Mouse (Mus musculus) retina, embryonic 14.5 days (tissue): ENCODE data around the gene Gzmm.

Experiments
- DNase-seq: peaks from one replicate; pipeline ENCODE4 v3.0.0-alpha.2; 2015; ENCODE audit warnings: low spot score

Gzmm gene

DNA sequence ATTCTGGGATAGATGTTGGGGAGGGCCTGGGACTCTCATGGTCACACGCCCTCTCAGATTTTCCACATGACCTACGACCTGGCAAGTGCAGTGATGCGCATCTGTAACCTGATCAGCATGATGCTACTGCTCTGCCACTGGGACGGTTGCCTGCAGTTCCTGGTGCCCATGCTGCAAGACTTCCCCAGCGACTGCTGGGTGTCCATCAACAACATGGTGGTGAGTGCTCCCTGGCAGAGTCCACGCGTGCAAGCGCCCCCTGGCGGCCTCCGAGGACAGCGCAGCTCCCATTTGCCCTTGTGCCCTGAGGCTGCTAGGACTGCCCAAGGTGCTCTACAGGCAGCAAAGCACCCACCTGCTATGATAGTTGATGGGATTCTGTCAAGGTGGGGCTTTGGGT lies 37.3 kb downstream of the Gzmm start:
- DNase-seq: peak; percentile 60

DNA sequence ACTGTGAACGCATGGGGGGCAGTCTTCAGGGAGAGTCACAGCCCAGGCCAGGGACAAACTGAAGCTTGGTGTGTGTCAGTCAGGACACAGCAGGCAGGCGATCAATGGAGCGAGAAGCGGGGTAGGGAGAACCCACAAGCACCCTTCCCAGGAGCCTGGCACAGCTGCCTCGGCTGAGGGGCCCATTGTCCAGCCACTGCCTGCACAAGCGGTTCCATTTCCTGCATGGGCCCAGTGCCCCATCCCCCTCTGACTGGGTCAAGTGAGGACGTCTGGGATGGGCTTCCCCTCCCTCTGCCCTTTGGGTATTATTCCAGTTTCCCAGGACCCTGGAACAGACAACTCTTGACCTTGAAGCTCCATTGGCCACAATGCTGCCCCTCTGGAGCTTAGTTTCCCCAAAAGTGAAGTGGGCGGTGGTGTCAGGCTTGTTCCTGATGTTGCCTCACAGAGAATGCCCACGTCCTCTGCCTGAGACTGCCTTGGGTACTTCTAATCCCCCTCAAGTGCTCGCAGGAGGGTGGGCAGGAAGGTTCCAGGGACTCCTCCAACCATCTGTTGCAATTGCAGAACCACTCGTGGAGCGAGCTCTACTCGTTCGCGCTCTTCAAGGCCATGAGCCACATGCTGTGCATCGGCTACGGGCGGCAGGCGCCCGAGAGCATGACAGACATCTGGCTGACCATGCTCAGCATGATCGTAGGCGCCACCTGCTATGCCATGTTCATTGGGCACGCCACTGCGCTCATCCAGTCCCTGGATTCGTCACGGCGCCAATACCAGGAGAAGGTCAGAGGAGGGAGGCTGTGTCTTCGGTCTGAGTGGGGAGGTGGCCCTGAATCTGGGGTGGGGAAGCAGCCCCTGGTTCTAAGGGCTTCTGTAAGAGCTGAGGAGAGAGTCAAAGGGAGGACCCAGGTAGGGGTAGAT lies 39.8 kb downstream of the Gzmm start:
- DNase-seq: no peak

DNA sequence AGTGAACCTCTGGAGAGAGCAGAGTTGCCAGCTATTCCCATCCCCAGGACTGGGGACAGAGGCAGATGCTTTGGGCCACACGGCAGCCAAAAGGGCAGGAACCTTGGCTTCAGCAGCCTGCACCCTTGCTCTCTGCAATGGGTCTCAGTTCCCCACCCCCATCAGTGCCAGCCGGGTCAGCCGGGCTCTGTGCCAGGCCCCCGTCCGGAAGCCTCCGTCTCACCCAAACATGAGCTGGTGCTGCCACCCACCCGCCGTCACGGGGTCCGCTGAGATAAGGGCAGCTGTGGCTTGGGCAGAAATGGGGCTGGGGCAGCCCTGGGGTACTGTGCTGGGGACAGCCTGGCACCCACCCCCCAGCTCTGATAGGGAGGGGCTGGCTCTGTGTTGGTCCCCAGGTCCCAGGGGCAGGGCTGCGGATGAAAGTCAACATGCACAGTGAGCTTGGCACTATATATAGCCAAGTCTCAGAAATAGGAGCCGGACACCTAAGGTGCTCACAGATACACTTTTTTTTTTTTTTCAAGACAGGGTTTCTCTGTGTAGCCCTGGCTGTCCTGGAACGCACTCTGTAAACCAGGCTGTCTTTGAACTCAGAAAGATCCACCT lies 40.6 kb downstream of the Gzmm start:
- DNase-seq: no peak

DNA sequence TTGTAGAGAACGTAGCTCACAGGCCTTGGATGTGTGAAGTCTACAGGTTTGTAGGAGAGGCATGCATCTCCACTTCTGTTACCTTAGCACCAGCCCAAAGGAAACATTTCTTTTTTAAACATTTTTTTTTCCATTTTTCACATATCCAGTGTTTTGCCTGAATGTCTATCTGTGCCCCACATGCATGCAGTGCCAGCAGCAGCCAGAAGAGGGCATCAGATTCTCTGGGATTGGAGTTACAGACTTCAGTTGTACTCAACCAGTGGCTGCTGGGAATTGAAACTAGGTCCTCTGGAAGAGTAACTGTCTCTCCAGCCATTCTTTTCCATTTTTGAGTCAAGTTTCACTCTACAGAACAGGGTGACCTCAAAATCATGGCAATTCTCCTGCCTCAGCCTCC lies 43.7 kb downstream of the Gzmm start:
- DNase-seq: no peak

DNA sequence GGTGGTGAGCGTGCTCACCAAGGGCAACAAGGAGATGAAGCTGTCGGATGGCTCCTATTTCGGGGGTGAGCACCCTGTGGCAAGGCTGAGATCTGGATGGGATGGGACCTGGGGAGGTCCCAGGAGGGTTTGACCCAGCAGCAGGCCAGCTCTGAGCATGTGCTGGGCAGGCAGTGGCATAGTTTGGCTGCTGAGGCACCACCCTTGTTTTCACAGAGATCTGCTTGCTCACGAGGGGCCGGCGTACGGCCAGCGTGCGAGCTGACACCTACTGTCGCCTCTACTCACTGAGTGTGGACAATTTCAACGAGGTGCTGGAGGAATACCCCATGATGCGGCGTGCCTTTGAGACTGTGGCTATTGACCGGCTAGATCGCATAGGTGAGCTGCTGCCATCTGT lies 45.0 kb downstream of the Gzmm start:
- no peak for DNase-seq

DNA sequence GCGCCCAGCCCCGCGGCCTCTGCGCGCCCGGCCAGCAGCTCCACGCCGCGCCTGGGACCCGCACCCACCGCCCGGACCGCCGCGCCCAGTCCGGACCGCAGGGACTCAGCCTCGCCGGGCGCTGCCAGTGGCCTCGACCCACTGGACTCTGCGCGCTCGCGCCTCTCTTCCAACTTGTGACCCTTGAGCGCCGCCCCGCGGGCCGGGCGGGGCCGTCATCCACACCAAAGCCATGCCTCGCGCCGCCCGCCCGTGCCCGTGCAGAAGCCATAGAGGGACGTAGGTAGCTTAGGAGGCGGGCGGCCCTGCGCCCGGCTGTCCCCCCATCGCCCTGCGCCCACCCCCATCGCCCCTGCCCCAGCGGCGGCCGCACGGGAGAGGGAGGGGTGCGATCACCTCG lies 46.5 kb downstream of the Gzmm start:
- DNase-seq: no peak

DNA sequence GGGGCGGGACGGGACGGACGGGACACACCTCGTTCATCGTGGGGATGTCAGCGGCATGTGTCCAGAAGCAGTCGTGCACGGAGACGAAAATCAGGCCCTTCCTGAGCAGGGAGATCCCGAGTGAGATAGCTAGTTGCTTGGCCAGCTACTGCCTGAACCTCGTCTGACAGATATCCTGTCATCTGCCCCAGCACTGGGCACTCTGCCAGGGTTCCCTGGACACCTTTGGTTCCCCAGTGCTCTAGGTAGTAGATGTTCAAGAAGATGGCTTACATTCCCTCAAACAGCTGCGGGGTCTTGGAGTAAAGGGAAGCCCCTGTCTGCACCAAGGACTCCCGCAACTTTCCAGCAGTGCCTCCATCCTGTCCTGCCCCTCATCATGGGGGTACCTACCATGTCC lies 47.9 kb downstream of the Gzmm start:
- DNase-seq: no peak

DNA sequence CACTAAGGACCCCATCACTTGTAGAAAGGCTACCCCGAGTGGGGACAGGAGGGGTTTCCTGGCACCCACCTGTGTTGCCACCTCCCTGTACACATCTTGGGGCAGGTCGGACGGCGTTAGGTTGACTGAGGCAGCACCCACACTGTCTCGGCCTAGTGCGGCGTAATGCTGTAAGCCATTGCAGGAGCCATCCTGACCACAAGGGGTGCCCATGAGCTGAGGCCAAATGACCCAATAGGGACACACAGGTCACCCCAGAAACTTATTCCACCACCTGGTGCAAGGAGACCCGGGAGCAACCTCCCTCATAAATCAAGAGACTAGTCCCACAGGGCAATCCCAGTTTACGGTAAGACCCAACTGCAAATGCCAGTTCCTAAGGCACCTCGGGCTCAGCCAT lies 49.4 kb downstream of the Gzmm start:
- peak; percentile 42 for DNase-seq

DNA sequence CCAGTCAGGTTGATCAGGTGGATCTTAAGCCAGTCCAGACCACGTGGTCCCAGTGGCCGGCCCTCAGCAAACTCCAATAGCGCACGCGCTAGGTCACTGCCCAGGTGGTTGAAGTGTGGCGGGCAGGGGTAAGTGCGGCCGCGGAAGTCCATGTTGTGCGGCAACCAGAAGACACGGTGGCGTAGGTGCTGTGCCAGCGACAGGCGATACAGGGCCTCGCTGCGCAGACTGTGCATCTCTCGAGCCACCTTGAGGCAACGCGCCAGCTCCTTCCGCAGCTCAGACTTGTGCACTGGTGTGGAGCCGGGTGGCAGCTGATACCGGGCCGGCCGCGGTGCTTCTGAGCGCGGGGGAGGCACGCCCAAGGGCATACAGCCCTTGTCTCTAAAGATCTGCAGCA lies 50.4 kb downstream of the Gzmm start:
- DNase-seq: no peak

DNA sequence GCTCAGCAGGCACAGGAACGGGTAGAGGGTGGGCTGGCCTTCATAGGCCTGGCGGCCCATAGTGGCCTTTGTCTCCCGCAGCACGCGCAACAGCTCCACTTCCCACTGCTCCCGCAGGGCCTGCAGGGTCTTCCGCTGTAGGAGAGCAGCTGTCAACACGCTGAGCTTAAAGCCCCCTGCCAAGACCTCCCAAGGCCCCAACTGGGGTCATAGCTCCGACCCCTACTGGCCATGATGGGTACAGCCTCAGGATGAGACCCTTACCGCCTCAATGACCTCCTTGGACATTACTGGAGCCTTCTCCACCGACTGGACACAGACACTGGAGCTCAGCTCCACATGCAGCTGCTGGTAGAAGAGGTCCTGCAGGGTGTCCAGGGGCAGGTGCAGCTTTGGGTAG lies 52.0 kb downstream of the Gzmm start:
- DNase-seq: peak; percentile 58

DNA sequence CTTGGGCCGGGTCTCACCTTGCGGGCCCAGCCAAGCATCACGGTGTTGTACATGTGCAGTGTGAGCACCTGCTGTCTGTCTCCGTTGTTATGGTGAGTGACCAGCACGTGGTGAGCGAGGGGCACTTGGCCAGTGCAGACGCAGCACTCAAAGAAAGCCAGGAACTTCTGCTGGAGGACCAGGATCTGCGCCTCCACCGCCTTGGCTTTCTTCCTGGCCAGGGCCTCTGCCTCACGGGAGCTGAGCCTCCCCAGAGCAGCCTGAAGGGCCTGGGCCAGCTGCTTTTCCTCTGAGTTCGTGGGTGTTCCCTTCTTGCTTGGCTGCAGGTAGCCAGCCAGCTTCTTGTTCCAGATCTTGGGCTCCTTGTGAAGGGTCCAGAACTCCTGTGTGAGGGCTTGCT lies 54.3 kb downstream of the Gzmm start:
- DNase-seq: no peak

DNA sequence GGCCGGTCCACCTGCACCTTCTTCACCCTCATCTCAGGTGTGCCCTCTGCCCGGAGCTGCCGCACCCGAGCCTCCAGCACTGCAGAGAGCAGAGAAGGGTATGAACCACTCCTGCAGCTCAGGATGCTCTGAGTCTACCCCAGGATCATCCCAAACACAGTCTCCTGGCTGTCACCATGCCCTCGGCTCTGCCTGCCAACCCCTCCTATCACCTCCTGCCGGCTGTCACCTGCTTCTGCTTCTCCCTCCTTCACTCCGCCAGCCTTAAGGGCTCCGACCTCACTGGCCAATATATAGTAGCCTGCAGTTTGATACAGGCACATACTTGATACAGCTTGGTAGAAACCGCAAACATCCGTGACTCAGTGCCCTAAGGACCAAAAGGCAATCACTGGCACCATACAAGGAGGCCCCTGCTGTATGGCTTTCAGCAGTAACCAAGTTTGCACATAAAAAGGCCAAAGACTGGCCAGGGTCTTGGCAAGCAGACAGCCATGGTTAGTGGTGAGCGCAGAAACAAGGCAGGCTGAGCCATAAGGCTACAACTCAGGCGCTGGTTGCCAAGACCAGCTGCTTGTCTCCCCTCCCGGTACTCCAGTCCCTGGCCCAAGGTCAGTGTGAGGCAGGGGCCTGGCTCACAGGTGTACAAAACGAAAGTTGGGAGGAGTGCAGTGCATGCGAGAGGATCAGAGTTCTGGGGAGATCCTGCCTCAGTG lies 55.0 kb downstream of the Gzmm start:
- no peak for DNase-seq
